Mouse (Mus musculus) limb, embryonic 12.5 days (tissue): Measurements from ENCODE around the gene Ehd1. TPM values are rescaled to one million over a fixed set of nuclear protein-coding genes. Genes with fewer than 3 reads are reported as not detected.

Experiments used
- ATAC-seq: fragments of 200-750 bp; cut with Nextera tagmentation; 2 replicates; pipeline ENCODE4 v1.8.0; 2017; ENCODE audit warnings: low read depth, moderate TSS enrichment; ENCODE audit not compliant: insufficient number of reproducible peaks, insufficient read depth, low FRiP score, low TSS enrichment
- H3K27ac ChIP-seq: fragments of 300-500 bp; sonication (generic); 2 replicates; pipeline ENCODE4 v1.5.1; 2016; ENCODE audit warnings: mild to moderate bottlenecking, moderate library complexity
- H3K27me3 ChIP-seq: fragments of 300-500 bp; sonication (generic); 2 replicates; pipeline ENCODE4 v1.6.1; 2016; ENCODE audit warnings: mild to moderate bottlenecking, moderate library complexity
- H3K36me3 ChIP-seq: fragments of 300-500 bp; sonication (generic); 2 replicates; pipeline ENCODE4 v1.6.1; 2016; ENCODE audit warnings: mild to moderate bottlenecking, moderate library complexity
- H3K4me1 ChIP-seq: fragments of 300-500 bp; sonication (generic); replicated peaks from 2 replicates; pipeline ENCODE4 v1.6.1; 2016
- H3K4me2 ChIP-seq: fragments of 300-500 bp; sonication (generic); 2 replicates; pipeline ENCODE4 v1.6.1; 2016; ENCODE audit warnings: mild to moderate bottlenecking, moderate library complexity
- H3K4me3 ChIP-seq: fragments of 300-500 bp; sonication (generic); replicated peaks from 2 replicates; pipeline ENCODE4 v1.5.1; 2016; ENCODE audit warnings: mild to moderate bottlenecking
- H3K9ac ChIP-seq: fragments of 300-500 bp; sonication (generic); replicated peaks from 2 replicates; pipeline ENCODE4 v1.6.1; 2016; ENCODE audit warnings: mild to moderate bottlenecking, moderate library complexity
- H3K9me3 ChIP-seq: fragments of 300-500 bp; sonication (generic); 2 replicates; pipeline ENCODE4 v1.6.1; 2016; ENCODE audit warnings: mild to moderate bottlenecking, moderate library complexity
- WGBS: fragments of 180-500 bp; shearing (Covaris S2); methylation state at CpG from one replicate; pipeline ENCODE4 v1.1.7; 2016; 5-methylcytosine and 5-hydroxymethylcytosine counted together
- polyA plus RNA-seq: library from polyadenylated mRNA; unstranded; fragments of >200 nt; fragmentation: Nextera tagmentation; extraction: Ambion mirVana; gene quantifications from 2 replicates; pipeline ENCODE4 v1.2.1, GENCODE M21; 2016

The Ehd1 gene
- polyA plus RNA-seq: 71.5 and 71.6 TPM in 2 replicates

DNA sequence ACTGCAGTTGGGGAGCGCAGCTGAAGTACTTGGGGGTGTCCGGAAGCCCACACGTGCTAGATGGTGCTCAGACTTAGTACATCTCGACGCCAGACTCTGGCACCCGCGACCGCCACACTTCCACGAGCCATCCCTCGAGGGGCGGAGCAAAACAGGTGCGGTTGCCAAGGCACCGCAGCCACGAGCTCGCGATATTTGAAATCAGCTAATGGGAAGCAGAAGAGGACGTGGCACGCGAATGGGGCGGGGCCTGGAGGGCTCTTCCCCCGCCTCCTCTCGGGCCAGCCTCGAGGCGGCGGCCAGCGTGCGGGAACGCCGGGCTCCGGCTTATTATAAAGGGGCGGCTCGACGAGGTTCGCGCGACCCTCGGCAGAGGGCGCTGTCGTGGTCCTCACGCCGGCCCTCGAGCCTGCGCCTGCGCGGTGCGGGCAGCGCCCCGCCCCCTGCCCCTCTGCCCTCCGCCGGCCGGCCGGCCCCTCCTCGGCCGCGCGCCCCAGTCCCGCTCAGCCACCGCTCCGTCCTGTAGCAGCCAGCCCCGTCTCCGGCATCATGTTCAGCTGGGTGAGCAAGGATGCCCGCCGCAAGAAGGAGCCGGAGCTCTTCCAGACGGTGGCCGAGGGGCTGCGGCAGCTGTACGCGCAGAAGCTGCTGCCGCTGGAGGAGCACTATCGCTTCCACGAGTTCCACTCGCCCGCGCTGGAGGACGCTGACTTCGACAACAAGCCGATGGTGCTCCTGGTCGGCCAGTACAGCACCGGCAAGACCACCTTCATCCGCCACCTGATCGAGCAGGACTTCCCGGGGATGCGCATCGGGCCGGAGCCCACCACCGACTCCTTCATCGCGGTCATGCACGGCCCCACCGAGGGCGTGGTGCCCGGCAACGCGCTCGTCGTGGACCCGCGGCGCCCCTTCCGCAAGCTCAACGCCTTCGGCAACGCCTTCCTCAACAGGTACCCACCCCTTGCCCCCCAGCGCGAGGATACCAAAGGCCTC lies at the start of gene Ehd1:
Ehd1 (plus strand) TSS at position 300 of the 996 bp plus-strand sequence.
- under 1% methylated on average over 105 of the region's 106 CpGs for WGBS

DNA sequence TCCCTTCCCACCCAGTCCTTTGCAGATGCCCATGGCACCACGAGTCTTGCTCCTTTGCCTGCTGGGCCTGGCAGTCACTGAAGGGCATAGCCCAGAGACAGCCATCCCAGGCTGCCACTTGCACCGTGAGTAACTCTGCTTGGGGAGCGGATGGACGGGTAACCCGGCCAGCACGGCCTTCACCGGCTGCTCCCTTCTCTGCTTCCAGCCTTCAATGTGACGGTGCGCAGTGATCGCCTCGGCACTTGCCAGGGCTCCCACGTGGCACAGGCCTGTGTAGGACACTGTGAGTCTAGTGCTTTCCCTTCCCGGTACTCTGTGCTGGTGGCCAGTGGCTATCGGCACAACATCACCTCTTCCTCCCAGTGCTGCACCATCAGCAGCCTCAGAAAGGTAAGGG lies 49.8 kb upstream of the Ehd1 start:
- H3K4me3 ChIP-seq: no peak overlapping the region
- no peak overlapping the region for H3K9ac ChIP-seq
- WGBS: 81% methylated on average over 14 of the region's 14 CpGs
- no peak overlapping the region for H3K4me2 ChIP-seq
- H3K27me3 ChIP-seq: no peaks in the 10 kb centered on the region
- peaks cover 7% of the 10 kb centered on the region; the same call in 1 of the 2 replicates for H3K4me1 ChIP-seq
- H3K27ac ChIP-seq: peak overlapping the region; percentile 69; the same call in 1 of the 2 replicates
- ATAC-seq: no peak
- H3K9me3 ChIP-seq: no peaks in the 10 kb centered on the region
- peaks cover 50% of the 10 kb centered on the region for H3K36me3 ChIP-seq

More for the DNA sequence above, at the start of gene Ehd1:
- Histone ChIP-seq H3K9ac (peak within 1 kb of the TSS; percentile 82), H3K4me2 (peak within 1 kb of the TSS; percentile 74), H3K27ac (peak within 1 kb of the TSS; percentile 76), H3K4me3 (peak within 1 kb of the TSS; percentile 80), H3K36me3 (peaks cover 31% of the 10 kb centered on the region), H3K27me3 (no peaks in the 10 kb centered on the region), H3K4me1 (peaks cover 31% of the 10 kb centered on the region), H3K9me3 (no peaks in the 10 kb centered on the region)
- peak; percentile 95 for ATAC-seq

DNA sequence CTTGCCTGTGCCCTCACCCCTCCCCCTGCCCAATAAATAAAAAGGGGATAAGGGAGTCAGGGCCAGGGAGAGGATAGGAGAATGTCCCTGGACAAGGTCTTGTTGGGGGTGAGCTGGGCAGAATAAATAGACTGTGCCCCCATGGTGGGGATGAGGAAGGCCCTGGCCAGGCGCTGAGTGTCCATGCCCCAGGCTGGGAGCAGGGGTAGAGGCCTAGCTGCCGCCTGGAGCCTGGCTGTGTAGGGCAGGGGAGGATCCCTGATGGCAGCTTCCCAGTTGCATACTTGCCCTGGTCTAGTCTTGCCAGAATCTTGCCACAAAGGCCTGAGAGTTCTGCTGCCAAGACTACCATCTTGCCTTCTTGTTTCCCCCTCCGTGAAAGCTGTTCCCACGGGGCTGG lies 48.7 kb upstream of the Ehd1 start:
- H3K4me1 ChIP-seq: peaks cover 7% of the 10 kb centered on the region; the same call in 1 of the 2 replicates
- ATAC-seq: no peak
- no peak overlapping the region for H3K27ac ChIP-seq
- H3K27me3 ChIP-seq: no peaks in the 10 kb centered on the region
- H3K36me3 ChIP-seq: peaks cover 60% of the 10 kb centered on the region
- no peak overlapping the region for H3K4me2 ChIP-seq
- no peak overlapping the region for H3K9ac ChIP-seq
- no peaks in the 10 kb centered on the region for H3K9me3 ChIP-seq
- WGBS: 86% methylated on average over 4 of the region's 4 CpGs
- no peak overlapping the region for H3K4me3 ChIP-seq

DNA sequence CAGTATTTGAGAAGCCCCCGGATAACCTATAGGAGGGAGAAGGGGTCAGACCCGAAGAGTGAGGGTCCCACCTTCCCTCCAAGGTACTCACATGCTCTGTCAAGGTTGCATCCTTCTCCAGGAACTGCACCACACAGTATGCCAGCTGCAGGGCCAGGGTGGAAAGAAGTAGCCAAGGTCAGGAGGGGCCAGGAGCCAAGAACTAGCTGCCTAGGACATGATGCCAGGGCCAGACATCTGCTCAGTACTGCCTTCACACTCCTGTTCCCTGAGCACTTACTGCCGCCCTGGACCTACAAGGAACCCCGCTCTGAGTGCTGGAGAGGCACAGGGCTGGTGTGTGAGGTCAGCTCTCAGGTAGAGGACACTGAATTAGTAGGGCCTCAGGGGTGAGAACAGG lies 46.1 kb upstream of the Ehd1 start:
- Histone ChIP-seq H3K4me3 (no peak overlapping the region), H3K9ac (no peak overlapping the region), H3K36me3 (peaks cover 68% of the 10 kb centered on the region), H3K4me1 (peaks cover 20% of the 10 kb centered on the region), H3K4me2 (no peak overlapping the region), H3K9me3 (no peaks in the 10 kb centered on the region), H3K27ac (no peak overlapping the region), H3K27me3 (no peaks in the 10 kb centered on the region)
- 82% methylated on average over 4 of the region's 4 CpGs for WGBS
- ATAC-seq: no peak

DNA sequence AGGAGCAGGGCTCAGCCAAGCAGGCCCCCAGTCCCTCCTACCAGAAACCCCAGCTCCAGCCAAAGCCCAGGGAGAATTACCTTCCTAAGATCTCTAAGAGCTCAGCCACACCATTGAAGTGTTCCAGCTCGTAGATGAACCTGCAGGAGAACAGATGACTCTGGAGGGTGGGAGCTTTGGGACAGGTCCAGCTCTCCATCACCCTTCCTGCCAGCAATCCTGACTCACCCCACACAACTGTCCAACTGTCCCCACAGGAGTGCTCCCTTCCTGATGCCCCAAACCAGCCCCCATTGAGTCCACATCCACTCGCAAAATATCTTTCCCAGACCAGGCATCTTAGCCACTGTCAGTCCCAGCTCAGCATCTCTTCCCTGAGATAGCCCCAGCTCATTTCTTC lies 45.5 kb upstream of the Ehd1 start:
- Histone ChIP-seq H3K4me1 (peaks cover 19% of the 10 kb centered on the region), H3K36me3 (peaks cover 68% of the 10 kb centered on the region), H3K9me3 (no peaks in the 10 kb centered on the region), H3K9ac (no peak overlapping the region), H3K4me3 (no peak overlapping the region), H3K27me3 (no peaks in the 10 kb centered on the region), H3K4me2 (no peak overlapping the region), H3K27ac (no peak overlapping the region)
- no peak for ATAC-seq
- 81% methylated on average over 2 of the region's 2 CpGs for WGBS

DNA sequence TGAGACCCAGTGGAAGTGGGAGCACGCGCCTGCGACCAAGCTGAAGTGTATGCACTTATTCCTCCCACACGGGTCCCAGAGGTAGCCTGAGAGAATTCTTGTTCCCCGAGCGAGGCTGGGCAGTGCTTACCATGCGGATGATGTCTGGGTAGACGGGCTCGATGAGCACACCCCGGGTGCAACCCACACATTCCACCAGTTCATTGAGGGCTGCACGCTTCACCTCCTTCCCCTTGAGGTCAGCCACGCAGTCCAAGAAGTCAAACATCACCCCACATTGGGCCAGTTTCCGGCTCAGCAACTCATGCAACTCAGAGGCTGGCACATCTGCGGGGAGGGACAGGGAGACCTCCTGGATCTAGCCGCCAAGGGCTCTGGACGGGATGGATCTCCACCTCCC lies 42.9 kb upstream of the Ehd1 start:
- Histone ChIP-seq H3K4me3 (no peak overlapping the region), H3K9ac (no peak overlapping the region)
- no peak for ATAC-seq

DNA sequence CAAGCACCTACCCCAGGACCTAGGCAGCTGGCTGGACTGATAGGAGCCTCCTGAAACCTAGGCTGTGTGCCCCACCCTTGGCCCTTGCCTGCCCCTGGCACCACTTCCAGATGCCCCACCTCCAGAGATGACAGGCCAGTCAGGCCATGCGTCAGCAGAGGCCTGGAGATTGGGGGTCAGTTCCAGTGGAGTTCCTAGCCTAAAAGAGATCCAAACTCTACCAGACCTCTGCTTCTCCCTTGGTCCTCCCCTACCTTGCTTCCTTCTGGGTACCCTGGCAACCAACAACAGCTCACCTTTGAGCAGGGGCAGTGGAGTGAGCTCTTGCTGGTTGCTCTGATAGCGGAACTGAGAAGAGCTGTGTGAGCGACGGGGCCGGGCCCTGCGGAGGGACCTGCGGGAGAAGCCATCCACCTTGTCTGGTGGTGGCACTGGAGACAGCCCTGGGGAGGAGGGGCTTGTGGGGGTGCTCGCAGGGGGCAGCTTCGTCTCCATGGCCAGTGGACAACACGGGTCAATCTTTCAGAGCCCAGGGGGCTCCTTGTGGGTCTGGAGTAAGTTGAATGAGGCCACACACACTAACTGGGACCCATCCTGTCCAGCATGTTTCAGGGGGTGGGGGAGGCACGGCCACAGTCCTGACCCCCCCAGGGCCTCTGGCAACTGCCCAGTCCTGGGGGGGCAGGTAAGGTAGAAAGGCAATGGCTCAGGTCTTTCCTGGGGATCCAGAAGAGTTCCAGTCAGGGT lies 42.0 kb upstream of the Ehd1 start:
- ATAC-seq: no peak
- WGBS: 62% methylated on average over 11 of the region's 11 CpGs
- H3K27me3 ChIP-seq: no peaks in the 10 kb centered on the region
- peak overlapping the region; percentile 87 for H3K4me2 ChIP-seq
- peaks cover 17% of the 10 kb centered on the region for H3K4me1 ChIP-seq
- H3K9me3 ChIP-seq: no peaks in the 10 kb centered on the region
- H3K36me3 ChIP-seq: peaks cover 40% of the 10 kb centered on the region
- peak overlapping the region; percentile 82 for H3K4me3 ChIP-seq
- no peak overlapping the region for H3K27ac ChIP-seq
- H3K9ac ChIP-seq: 0 out of 2 replicates have a peak overlapping the region, but pooled peaks have one; percentile 37

More for the DNA sequence above, 42.9 kb upstream of the Ehd1 start:
- Histone ChIP-seq H3K4me2 (no peak overlapping the region), H3K9me3 (no peaks in the 10 kb centered on the region), H3K27me3 (no peaks in the 10 kb centered on the region), H3K27ac (no peak overlapping the region), H3K36me3 (peaks cover 49% of the 10 kb centered on the region), H3K4me1 (peaks cover 17% of the 10 kb centered on the region)
- WGBS: 91% methylated on average over 16 of the region's 16 CpGs

DNA sequence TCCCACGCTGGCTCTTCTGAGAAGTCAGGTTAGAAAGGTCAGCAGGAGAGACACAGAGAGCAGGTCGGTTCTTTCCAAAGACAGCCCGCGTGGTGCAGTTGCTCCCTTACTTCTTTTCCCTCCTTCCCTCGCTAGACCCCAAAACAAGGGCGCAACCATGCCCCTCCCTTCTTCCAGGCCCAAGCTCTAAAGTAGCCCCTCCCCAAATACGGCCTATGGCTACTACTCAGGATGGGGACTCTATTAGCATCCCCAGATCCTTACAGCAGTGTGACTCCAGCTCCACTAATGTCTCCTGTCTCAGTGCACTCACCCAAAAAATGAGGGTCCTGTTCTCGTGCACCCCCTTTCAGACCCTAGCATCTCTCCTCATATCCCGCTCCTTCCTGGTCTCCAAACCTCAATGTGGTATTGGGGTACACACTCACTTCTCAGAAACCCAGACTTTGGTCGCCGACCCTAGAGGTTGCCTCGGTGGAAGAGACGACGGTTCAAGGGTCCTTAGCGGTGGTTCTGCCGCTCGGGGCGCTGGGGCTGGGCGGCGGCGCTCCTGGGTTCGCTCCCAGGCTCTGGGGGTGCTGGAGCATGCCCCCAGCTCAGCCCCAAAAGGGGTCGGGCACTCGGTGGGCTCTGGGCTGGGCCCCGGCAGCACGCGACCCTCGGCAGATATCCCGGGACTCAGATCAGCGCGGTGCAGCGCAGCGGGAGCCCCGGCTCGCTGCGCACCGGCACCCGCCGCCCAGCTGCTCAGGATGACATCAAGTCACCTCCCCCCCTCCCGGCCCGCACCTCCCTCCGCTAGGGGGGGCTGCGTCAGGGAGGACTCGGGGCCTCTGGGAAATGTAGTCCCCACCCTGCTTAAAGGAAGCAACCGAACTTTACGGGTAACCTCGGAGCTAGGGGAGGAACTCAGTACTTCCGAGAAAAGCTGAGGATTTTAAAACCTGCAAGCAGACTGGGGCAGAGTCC lies 41.2 kb upstream of the Ehd1 start, which contains the start of gene Ppp2r5b:
Ppp2r5b (minus strand) TSS at position 789 of the 969 bp plus-strand sequence.
- peak within 1 kb of the TSS; percentile 82 for H3K4me3 ChIP-seq
- peak; percentile 91 for ATAC-seq
- H3K4me2 ChIP-seq: peak within 1 kb of the TSS; percentile 87
- peaks cover 17% of the 10 kb centered on the region for H3K4me1 ChIP-seq
- H3K27me3 ChIP-seq: no peaks in the 10 kb centered on the region
- peak within 1 kb of the TSS; percentile 73 for H3K9ac ChIP-seq
- H3K9me3 ChIP-seq: no peaks in the 10 kb centered on the region
- whole genome bisulfite sequencing: 3% methylated on average over 48 of the region's 48 CpGs
- peaks cover 32% of the 10 kb centered on the region for H3K36me3 ChIP-seq
- H3K27ac ChIP-seq: peak within 1 kb of the TSS; percentile 94

DNA sequence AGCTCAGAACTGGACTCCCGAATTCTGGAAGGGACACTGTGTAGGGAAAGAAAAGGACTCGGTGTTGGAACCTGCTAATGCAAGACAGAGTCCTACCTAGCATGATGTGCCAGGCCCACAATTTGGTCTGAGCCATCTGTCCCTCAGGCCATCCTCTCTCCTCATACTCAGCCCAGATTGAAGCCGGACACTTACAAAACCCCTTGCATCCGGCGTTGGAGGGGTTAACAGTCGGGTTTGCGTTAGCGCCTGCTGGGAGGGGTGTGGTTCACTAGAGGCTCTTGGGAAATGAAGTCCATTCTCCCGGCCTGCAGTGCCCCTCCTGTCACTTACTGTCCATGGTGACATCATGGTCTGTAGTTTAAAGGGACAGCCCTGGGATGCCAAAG lies 40.5 kb upstream of the Ehd1 start:
- peak; percentile 73 for ATAC-seq
- H3K27me3 ChIP-seq: no peaks in the 10 kb centered on the region
- H3K36me3 ChIP-seq: peaks cover 25% of the 10 kb centered on the region
- peak overlapping the region; percentile 82 for H3K4me3 ChIP-seq
- peak overlapping the region; percentile 73 for H3K9ac ChIP-seq
- peaks cover 17% of the 10 kb centered on the region for H3K4me1 ChIP-seq
- H3K9me3 ChIP-seq: no peaks in the 10 kb centered on the region
- peak overlapping the region; percentile 87 for H3K4me2 ChIP-seq
- 1% methylated on average over 9 of the region's 9 CpGs for WGBS
- H3K27ac ChIP-seq: peak overlapping the region; percentile 94

DNA sequence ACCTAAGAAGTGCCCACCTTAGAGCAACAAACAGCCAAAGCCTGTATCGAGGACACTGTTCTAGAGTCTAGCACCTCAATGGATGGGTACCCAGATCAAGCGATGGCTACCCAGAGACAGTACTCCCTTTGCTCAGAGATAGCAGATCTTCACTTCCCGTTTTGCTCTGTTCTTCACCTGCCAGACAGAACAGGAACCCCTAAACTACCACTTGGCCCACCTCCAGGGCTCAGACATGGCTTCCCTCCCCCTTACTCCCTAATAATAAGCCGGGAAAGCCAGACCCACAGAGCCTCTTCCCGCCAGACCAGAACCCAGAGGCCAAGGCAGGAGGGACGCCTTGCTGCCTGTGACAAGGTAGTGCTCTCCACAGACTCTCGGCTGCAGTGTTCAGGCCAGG lies 39.7 kb upstream of the Ehd1 start:
- 74% methylated on average over 7 of the region's 7 CpGs for WGBS
- no peak overlapping the region for H3K4me2 ChIP-seq
- peaks cover 17% of the 10 kb centered on the region for H3K4me1 ChIP-seq
- H3K9ac ChIP-seq: no peak overlapping the region
- H3K9me3 ChIP-seq: no peaks in the 10 kb centered on the region
- no peak overlapping the region for H3K4me3 ChIP-seq
- H3K36me3 ChIP-seq: peaks cover 17% of the 10 kb centered on the region
- H3K27me3 ChIP-seq: no peaks in the 10 kb centered on the region
- no peak for ATAC-seq
- no peak overlapping the region for H3K27ac ChIP-seq
